Mouse (Mus musculus) CD4-positive naive resting alpha-beta T cell, adult 57 days (primary cell): ENCODE data around the gene Gm5617. TPM values are rescaled to one million over a fixed set of nuclear protein-coding genes. Genes with fewer than 3 reads are reported as not detected.

ENCODE experiments used
- total RNA-seq: library from RNA; stranded (reverse); gene quantifications from one replicate; pipeline ENCODE4 v1.2.4, GENCODE M21; 2023

Gm5617 gene
- total RNA-seq: 20.5 TPM

GRCm38 (mm10) chr9:48494817-48495547, at the start of gene Gm5617, which contains the start of gene Rbm7:
Gene Gm5617 (plus strand): TSS chr9:48495442.
Gene Rbm7 (minus strand): TSS chr9:48495299.

DNA sequence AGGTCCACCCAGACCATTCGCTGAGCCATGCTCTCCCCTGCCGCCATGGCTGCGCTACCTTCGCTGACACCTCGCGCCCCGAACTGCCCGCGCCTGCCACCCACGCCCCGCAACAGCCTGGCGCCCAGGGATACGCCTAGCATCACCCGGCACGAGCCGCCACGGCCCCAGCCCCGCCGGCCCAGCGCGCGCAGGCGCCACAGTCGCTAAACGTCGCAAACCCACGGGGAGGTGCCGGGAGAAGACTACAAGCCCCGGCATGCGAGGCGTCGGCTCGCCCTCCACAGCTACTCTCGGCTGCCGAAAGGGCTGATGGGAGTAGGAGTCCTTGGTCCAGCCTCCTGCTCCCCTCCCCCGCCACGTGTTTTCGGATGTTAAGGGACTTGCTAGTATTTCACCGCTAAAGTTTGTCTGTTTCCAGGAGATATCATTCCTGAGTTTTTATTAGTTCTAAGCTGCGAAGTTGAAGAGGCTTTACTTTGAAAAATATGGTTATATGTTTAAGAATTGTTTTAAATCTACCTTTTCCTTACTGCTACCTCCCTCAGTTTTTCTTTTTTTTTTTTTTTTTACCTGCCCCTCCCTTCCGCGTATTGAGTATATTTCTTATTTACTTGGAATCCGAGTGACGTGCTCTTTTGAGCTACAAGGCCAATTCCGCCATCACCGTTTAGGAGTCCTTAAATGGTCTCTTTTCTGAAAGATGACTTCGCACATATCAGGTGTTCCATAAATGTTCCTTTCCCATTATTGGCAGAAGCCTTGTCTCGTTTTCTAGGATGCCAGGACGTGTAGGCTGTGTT, 14.6 kb upstream of the Gm5617 start, which contains the start of gene Rexo2:
Gene Rexo2, minus strand, starts transcription at position 213 of the 803 bp plus-strand sequence.

Other genes with a start within 250 kb of the Gm5617 start
- 2.4 TPM for gene Nxpe2, start 142.0 kb upstream of the Gm5617 start, total RNA-seq
- gene Rexo2, start 14.8 kb upstream of the Gm5617 start, total RNA-seq: 101 TPM
- gene Rbm7, start 143 bp upstream of the Gm5617 start, total RNA-seq: 106 TPM
- gene Nnmt, start 109.7 kb downstream of the Gm5617 start, total RNA-seq: not detected